Mouse (Mus musculus): ENCODE data around the gene Slc17a8. TPM values are rescaled to one million over a fixed set of nuclear protein-coding genes. Genes with fewer than 3 reads are reported as not detected.

The Slc17a8 gene
- polyA plus RNA-seq, 1 experiment = not detected

DNA sequence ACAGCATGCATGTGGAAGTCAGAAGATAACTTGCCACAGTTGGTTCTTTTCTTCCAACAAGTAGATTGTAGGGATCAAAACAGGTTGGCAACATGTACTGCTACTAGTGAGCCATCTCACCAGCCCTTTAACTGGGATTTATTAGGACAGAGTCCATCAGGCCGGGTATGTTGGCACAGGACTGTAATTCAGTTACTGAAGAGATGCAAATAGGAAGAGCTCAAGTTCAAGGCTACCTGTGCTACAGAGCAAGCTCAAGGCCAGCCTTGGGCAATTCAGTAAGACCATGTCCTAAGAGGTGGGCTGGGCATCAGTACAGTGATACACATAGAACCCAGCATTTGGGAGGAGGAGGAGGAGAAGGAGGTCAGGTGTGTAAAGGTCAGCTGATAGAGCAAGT lies 30.6 kb upstream of the Slc17a8 start:
- peaks cover 28% of the 10 kb centered on the region for H3K36me3 ChIP-seq (ENCODE audit: control insufficient read depth, insufficient read depth, low read length)
- H3K4me3 ChIP-seq (ENCODE audit: extremely low read depth, insufficient read depth, insufficient read length) = no peak overlapping the region
- H3K27ac ChIP-seq (ENCODE audit: insufficient read depth, low read length) = no peak overlapping the region
- DNase-seq (ENCODE audit: low read depth in 1 of 2, low spot score in 2 of 2) = no peak
- no peak for TF ChIP-seq CTCF (IDR thresholded peaks at IDR 0.05; ENCODE audit: extremely low read depth, insufficient read depth, insufficient read length, insufficient replicate concordance)
- no peak for TF ChIP-seq POLR2A (IDR thresholded peaks at IDR 0.05; ENCODE audit: low read depth, low read length)
- no peaks in the 10 kb centered on the region for H3K27me3 ChIP-seq (ENCODE audit: control insufficient read depth, insufficient read depth, low read length)
- 93% methylated on average over 1 of the region's 1 CpGs for WGBS
- H3K4me1 ChIP-seq (ENCODE audit: control insufficient read depth, insufficient read depth, insufficient read length) = no peaks in the 10 kb centered on the region

DNA sequence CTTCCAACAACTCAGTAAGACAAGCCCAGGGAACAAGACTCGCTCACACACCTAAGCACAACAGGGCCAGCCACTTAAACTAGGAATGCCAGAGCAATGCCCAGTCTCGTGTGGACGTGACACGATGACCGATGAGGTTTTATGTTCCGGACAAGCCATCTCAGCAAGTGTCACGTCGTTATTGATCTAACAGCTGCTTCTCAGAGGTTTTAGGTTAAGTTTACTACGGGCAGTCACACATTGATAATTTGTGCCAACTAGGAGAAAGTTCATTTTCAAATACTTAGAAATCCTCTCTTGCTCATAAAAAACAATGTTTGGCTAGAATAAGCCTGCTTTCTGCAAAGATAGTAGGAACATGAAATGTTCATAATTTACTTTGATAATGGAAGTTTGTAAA lies 25.9 kb upstream of the Slc17a8 start:
- H3K27ac ChIP-seq (ENCODE audit: insufficient read depth, low read length) = no peak overlapping the region
- TF ChIP-seq CTCF (IDR thresholded peaks at IDR 0.05; ENCODE audit: extremely low read depth, insufficient read depth, insufficient read length, insufficient replicate concordance) (no peak), POLR2A (IDR thresholded peaks at IDR 0.05; ENCODE audit: low read depth, low read length) (no peak)
- no peaks in the 10 kb centered on the region for H3K27me3 ChIP-seq (ENCODE audit: control insufficient read depth, insufficient read depth, low read length)
- H3K36me3 ChIP-seq (ENCODE audit: control insufficient read depth, insufficient read depth, low read length) = peaks cover 19% of the 10 kb centered on the region
- H3K4me1 ChIP-seq (ENCODE audit: control insufficient read depth, insufficient read depth, insufficient read length) = no peaks in the 10 kb centered on the region
- WGBS = 95% methylated on average over 9 of the region's 9 CpGs
- no peak for DNase-seq (ENCODE audit: low read depth in 1 of 2, low spot score in 2 of 2)
- H3K4me3 ChIP-seq (ENCODE audit: extremely low read depth, insufficient read depth, insufficient read length) = no peak overlapping the region

DNA sequence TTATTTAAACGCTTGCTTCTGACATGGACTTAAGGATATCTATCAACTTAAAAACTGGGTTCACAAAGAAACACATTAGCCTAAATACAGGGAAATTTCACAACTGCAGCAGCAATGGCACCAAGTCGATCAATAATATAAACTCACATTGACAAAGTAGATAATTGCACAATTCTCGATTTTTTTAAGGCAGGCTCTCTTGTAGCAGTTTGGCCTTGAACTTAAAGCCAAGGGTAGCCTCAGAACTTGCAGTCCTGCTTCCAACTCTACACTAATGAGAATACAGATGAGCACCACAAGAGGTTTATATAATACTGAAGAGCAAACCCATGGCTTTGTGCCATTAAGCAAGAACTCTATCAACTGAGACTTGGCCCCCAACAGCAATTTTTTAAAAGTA lies 15.9 kb upstream of the Slc17a8 start:
- DNase-seq (ENCODE audit: low read depth in 1 of 2, low spot score in 2 of 2) = no peak
- Histone ChIP-seq H3K27ac (ENCODE audit: insufficient read depth, low read length) (no peak overlapping the region), H3K4me3 (ENCODE audit: extremely low read depth, insufficient read depth, insufficient read length) (no peak overlapping the region), H3K36me3 (ENCODE audit: control insufficient read depth, insufficient read depth, low read length) (peaks cover 12% of the 10 kb centered on the region), H3K4me1 (ENCODE audit: control insufficient read depth, insufficient read depth, insufficient read length) (no peaks in the 10 kb centered on the region), H3K27me3 (ENCODE audit: control insufficient read depth, insufficient read depth, low read length) (no peaks in the 10 kb centered on the region)
- no peak for TF ChIP-seq CTCF (IDR thresholded peaks at IDR 0.05; ENCODE audit: extremely low read depth, insufficient read depth, insufficient read length, insufficient replicate concordance)
- no peak for TF ChIP-seq POLR2A (IDR thresholded peaks at IDR 0.05; ENCODE audit: low read depth, low read length)
- 81% methylated on average over 3 of the region's 3 CpGs for WGBS

DNA sequence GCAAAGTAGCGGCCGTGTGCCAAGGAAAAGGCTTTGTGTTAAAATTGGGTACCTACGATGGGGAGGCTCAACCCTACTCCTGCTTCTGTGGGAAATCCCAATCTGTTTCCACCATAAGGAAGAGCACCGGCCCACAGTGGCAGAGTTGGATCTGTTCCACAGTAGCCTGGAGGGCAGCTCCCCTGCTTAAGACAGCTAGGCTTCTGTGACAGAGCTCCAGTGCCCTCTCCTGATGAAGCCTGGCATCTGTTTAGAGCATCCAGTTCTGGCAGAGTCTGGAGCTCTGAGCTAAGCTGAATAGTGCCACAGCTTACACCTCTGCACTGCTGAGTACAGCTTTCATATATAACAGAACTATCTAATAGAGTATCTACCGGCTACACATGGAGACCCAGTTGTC lies 14.0 kb upstream of the Slc17a8 start:
- H3K4me1 ChIP-seq (ENCODE audit: control insufficient read depth, insufficient read depth, insufficient read length) = no peaks in the 10 kb centered on the region
- 82% methylated on average over 5 of the region's 5 CpGs for WGBS
- no peak overlapping the region for H3K4me3 ChIP-seq (ENCODE audit: extremely low read depth, insufficient read depth, insufficient read length)
- no peak overlapping the region for H3K27ac ChIP-seq (ENCODE audit: insufficient read depth, low read length)
- no peaks in the 10 kb centered on the region for H3K27me3 ChIP-seq (ENCODE audit: control insufficient read depth, insufficient read depth, low read length)
- no peaks in the 10 kb centered on the region; the same call in none of the 2 replicates for H3K36me3 ChIP-seq (ENCODE audit: control insufficient read depth, insufficient read depth, low read length)
- TF ChIP-seq POLR2A (IDR thresholded peaks at IDR 0.05; ENCODE audit: low read depth, low read length) = no peak
- no peak for TF ChIP-seq CTCF (IDR thresholded peaks at IDR 0.05; ENCODE audit: extremely low read depth, insufficient read depth, insufficient read length, insufficient replicate concordance)
- DNase-seq (ENCODE audit: low read depth in 1 of 2, low spot score in 2 of 2) = no peak

DNA sequence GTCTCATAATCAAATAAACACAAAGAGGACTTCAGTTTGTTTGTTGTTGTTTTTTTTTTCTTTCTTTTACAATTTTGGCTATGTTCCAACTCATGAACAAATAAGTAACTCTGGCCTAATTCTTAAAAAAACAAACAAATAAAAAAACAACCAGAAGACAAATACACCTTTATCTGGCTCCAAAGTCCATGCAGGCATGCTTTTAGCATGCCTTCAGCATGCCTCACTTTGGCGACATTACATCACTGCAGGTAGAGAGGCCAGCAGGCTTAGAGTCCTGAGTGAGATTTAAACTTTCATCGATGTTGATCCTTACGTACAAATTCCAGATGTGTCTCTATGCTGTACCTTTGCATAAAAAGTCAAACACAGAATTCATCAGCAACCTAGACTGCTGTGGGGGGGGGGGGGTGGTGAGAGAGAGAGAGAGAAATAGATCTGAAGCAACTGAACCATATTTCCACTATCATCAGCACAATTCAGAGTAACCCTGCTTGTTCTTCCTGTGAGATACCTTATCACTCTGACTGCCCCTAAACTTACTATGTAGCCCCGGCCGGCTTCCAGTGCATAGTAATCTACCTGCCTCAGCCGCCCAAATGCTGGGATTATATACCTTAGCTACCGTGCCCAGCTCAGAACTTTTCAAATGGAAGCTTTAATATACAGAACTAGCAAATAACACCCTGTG lies 12.8 kb upstream of the Slc17a8 start:
- Histone ChIP-seq H3K27ac (ENCODE audit: insufficient read depth, low read length) (no peak overlapping the region), H3K36me3 (ENCODE audit: control insufficient read depth, insufficient read depth, low read length) (no peaks in the 10 kb centered on the region; the same call in 1 of the 2 replicates), H3K27me3 (ENCODE audit: control insufficient read depth, insufficient read depth, low read length) (no peaks in the 10 kb centered on the region), H3K4me3 (ENCODE audit: extremely low read depth, insufficient read depth, insufficient read length) (no peak overlapping the region), H3K4me1 (ENCODE audit: control insufficient read depth, insufficient read depth, insufficient read length) (no peaks in the 10 kb centered on the region)
- DNase-seq (ENCODE audit: low read depth in 1 of 2, low spot score in 2 of 2) = no peak
- TF ChIP-seq POLR2A (IDR thresholded peaks at IDR 0.05; ENCODE audit: low read depth, low read length) (no peak), CTCF (IDR thresholded peaks at IDR 0.05; ENCODE audit: extremely low read depth, insufficient read depth, insufficient read length, insufficient replicate concordance) (no peak)
- 92% methylated on average over 7 of the region's 7 CpGs for WGBS

DNA sequence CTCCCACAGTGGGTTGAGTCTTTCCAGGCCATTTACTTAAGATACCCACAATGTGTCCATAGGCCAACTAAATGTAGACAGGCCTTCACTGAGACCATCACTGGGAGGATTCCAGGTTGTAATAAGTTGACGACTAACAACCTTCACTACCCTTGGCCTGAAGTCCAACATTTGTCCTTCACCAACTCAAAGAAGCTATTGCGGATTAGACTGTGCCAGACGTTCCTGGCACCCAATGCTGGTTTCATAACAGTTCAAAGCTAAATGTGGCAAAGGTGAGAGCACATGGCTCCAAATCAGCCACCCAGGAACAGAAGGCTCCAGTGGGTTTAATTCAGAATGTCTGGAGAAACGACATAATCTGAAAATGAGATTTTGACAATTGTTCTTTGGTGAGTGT lies 12.1 kb upstream of the Slc17a8 start:
- Histone ChIP-seq H3K27me3 (ENCODE audit: control insufficient read depth, insufficient read depth, low read length) (no peaks in the 10 kb centered on the region), H3K36me3 (ENCODE audit: control insufficient read depth, insufficient read depth, low read length) (no peaks in the 10 kb centered on the region), H3K27ac (ENCODE audit: insufficient read depth, low read length) (no peak overlapping the region), H3K4me1 (ENCODE audit: control insufficient read depth, insufficient read depth, insufficient read length) (no peaks in the 10 kb centered on the region), H3K4me3 (ENCODE audit: extremely low read depth, insufficient read depth, insufficient read length) (no peak overlapping the region)
- TF ChIP-seq POLR2A (IDR thresholded peaks at IDR 0.05; ENCODE audit: low read depth, low read length) (no peak), CTCF (IDR thresholded peaks at IDR 0.05; ENCODE audit: extremely low read depth, insufficient read depth, insufficient read length, insufficient replicate concordance) (no peak)
- WGBS = 92% methylated on average over 4 of the region's 4 CpGs
- no peak for DNase-seq (ENCODE audit: low read depth in 1 of 2, low spot score in 2 of 2)

DNA sequence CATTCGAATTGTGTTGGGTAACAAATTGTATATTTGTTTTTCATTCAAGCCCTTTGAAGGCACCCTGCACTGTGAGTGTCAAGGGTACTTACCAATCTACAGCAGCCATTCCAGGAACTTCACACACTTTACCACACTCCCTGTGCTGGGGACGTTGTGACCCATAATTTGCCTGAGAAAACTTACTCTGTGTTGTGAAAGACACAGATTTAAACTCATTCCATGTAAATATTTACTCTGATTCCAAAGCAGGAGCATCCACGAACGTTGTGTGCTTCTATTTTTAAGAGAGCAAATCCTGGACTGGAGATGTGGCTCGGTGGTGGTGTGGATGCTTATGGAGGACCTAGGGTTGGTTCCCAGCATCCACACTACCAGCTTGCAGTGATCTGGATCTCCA lies 10.8 kb upstream of the Slc17a8 start:
- no peak for TF ChIP-seq POLR2A (IDR thresholded peaks at IDR 0.05; ENCODE audit: low read depth, low read length)
- TF ChIP-seq CTCF (IDR thresholded peaks at IDR 0.05; ENCODE audit: extremely low read depth, insufficient read depth, insufficient read length, insufficient replicate concordance) = no peak
- H3K4me3 ChIP-seq (ENCODE audit: extremely low read depth, insufficient read depth, insufficient read length) = no peak overlapping the region
- no peaks in the 10 kb centered on the region for H3K27me3 ChIP-seq (ENCODE audit: control insufficient read depth, insufficient read depth, low read length)
- H3K36me3 ChIP-seq (ENCODE audit: control insufficient read depth, insufficient read depth, low read length) = no peaks in the 10 kb centered on the region
- WGBS = 77% methylated on average over 5 of the region's 5 CpGs
- no peaks in the 10 kb centered on the region for H3K4me1 ChIP-seq (ENCODE audit: control insufficient read depth, insufficient read depth, insufficient read length)
- no peak for DNase-seq (ENCODE audit: low read depth in 1 of 2, low spot score in 2 of 2)
- H3K27ac ChIP-seq (ENCODE audit: insufficient read depth, low read length) = no peak overlapping the region

Data from spleen, adult 2 months (tissue).